ENCODE assay signal across 11 mouse cellular contexts in the genomic region with DNA sequence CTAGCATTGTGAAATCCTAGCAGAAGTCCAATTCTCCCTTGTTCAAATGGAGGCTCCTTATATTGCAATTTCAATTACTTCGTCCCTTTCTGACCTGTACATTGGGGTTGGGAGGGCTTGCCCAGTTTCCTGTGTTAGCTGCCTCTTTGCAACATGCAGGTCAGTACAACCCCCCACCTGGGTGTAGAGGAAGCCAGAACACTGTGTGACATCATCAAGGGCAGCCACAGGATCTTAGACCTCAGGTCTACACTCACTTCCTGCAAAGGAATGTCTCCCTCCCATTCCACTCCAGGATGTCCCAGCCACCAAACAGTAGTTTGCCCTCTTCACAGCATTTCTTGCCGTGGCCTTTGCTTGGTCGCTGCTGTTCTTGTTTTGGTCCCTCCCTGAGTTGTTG. TPM values are rescaled to one million over a fixed set of nuclear protein-coding genes. Genes with fewer than 3 reads are reported as not detected.
"Had no signal": no experiment of that assay in that cellular context is flagged by ENCODE, and none has a peak within 500 bp of the region (broad histone marks: within the 10 kb centered on the region; RNA-seq: fewer than 3 reads in every experiment).

No protein-coding gene starts in this region.

- ATAC-seq: liver, embryonic 12.5 days; midbrain, embryonic 15.5 days had no signal

- DNase-seq: kidney, adult 11 months; kidney, adult 9 months; lung, embryonic 14.5 days; lung, postnatal 14 days; right cerebral cortex, postnatal 14 days had no signal

RNA-seq across cellular contexts. Expression of gene 4930524B15Rik, which starts 19.9 kb away (rescaled TPM):
- total RNA-seq: layer of hippocampus, postnatal 14 days; left cerebral cortex, adult 2 months; left cerebral cortex, postnatal 25 days; monocyte, adult 5-6 weeks had no signal
